Mouse (Mus musculus) mesoderm, embryonic 11.5 days (tissue): ENCODE measurements around the gene Dram1.
A peak's percentile ranks its signal among the peaks of the same experiment; 100 is the strongest.

ENCODE experiments used
- DNase-seq: peaks from one replicate; pipeline ENCODE4 v3.0.0-alpha.2; 2012; ENCODE audit warnings: low read depth, low spot score

Dram1 gene

DNA sequence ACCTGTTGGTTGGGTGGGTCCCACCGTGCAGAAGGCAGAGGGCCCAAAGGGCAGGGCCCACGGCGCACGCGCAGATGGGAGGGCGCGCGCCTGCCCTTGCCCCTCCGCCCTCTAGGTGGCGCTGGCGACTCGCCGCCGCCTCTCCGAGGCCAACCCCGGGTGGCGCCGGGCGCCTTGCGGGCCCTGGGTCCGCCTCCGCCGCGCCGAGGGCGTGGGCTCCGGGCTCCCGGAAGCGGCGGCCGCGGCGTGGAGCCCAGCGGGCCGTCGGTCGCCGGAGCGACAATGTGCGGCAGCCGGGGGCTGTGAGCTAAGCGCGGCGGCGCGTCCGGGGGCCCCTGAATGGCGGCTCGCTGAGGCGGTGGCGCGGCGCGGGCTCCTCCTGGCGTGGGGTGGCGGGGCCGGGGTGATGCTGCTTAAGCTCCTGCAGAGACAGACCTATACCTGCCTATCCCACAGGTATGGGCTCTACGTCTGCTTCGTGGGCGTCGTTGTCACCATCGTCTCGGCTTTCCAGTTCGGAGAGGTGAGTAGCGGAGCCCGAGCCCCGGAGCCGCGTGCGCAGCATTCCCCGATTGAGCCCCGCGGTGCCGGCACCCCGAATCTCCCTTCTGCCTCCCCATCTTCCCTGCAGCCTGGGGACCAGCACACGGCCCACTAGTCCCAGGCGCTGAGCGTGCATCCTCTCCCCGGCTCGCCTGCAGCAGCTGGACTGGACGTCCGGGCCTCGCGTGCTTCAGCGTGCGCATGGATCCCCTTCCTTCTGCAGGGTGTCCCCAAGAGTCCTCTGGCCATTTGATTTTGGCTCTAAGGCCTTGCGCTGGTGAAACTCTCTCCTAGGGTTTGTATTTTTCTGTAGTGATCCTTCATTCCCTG is at the start of gene Dram1, which contains the start of gene Gnptab:
TSS of gene Dram1 (minus strand) at position 68 of the 873 bp plus-strand sequence.
TSS of gene Gnptab (plus strand) at position 120 of the 873 bp plus-strand sequence.
- peak; percentile 87 for DNase-seq

DNA sequence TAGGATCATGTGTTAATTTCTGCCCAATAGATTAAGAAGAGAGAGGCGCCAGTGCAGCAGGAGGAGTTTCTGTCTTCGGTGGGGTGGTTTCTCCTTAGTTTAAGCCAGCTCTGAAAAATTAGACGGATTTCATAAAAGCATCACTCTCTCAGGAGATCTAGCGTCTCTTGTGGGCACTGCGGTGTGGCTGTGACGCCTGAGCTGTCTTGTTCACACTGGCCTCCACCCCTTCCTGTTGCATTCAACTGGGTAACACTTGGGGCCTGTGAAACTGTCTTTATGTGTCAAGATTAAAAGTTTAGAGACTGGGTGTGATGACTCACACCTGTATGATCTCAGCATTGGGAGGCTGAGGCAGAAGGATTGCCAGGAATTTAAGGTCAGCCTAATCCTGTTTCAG is 49.1 kb upstream of the Dram1 start:
- no peak for DNase-seq

DNA sequence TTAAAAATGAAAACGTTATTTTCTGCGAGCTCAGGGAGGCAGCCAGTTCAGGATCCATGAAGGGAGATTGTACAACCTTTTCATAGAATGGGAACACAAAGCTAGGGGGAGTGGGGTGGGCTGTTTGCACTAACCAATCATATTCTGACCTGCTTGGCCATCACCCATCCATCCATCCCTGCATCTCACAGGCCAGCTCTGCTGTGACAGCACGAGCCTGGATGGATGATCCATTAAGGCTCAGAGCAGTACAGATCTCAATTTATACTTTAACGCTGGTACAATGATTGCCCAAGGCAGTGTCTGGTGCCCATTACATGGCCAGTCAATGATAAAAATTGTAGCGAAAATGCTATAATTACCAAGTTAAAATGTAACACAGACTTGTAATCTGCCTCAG is 48.0 kb upstream of the Dram1 start:
- DNase-seq, result no peak

DNA sequence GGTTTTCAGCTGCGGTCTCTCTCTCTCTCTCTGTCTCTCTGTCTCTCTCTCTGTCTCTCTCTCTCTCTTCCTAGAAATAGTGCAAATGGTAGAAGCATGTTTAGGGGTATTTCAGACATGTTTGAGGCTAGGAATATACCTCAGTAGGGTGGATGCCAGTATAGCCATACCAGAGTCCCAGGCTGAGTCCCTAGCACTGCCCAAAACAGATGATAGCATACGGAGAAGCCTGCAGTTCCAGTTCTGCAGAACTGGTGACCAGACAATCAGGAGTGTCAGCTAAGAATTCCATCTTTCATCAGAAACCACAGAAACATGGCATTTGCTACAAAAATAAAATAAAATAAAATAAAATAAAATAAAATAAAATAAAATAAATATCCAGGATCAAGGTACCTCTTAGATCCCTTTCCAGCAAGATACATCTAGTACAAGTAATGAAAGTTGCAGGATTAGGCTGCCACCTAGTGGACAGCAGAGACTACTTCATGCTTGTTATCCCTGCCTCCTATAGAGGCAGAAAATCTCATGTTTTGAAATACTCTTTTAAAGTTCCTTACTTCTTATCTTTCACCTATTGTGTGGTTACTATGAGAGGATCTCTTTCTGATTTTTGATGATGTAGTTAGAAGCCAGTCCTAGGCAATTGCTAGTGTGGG is 47.4 kb upstream of the Dram1 start:
- peak; percentile 80 for DNase-seq

DNA sequence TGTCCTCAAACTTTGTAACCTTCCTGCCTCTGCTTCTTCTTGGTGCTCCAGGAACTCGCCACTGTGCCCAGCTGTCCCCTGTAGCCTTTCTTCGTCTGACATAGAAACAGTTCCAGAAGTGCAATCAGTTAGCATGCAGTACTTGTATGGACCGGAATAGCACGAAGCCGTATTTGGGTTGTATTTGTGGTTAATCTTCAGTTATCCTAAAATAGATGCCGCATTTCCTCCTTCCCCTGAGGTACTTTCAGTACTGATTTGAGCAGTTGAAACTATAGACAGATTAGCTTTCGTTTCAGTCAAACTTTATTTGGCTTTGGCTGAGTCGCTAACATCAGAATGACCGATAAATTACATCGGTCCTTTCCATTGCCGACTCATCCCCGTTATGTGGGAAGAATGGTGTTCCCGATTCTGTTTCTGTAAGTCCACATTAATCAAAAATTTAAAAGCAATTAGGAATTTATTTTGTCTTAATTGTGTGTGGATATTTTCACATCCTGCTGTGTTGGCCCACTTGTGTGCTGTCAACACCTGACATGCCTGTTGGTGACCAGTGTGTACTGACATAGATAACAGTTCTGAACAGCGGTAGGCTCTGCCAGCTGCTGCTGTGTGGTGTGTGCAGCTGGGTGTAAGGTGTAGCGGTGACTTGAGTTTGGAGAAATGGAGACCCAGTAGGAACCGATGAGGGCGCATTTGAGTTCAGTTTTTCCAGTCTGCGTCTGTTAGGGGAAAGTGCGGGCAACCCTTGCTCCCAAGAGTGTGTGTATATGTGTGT is 42.0 kb upstream of the Dram1 start:
- DNase-seq, result no peak

GRCm38 (mm10) chr10:88420141-88420541 is 41.3 kb upstream of the Dram1 start:
- peak; percentile 20 for DNase-seq

- DNase-seq, result no peak
These were observed 38.8 kb upstream of the Dram1 start for GRCm38 (mm10) chr10:88417686-88418085.

DNA sequence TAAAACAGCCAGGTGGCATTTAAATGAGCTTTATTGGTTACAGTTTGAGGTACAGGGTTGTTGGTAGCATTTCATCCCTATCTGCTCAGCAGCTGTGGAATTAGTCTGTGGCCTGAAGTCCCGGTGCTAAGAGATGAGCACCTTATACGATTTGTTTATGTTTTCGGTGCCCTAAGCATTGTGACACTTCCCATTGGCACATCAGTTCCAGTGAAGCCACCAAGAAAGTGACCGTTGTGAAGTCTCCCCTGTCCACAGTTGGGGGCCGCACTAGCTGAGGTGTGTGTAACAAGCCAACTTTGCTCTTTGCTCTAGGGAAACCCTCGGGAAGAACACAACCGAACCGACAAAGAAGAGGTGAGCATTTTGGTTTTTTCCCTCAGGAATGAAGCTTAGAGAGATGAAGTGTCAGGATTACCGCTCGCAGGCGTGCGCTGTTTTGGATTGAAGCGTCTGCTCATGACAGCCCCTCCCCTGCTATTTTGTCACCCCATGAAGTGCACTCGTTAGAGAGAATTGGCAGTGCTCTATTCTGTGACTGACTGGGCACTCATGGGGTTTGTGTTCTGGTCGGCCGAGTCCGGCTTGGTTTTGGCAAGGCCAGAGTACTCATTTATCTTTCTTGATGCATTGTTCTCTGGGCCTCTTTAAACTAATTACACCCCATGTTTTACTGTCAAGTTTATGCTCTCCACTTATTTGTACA is 33.6 kb upstream of the Dram1 start:
- no peak for DNase-seq

GRCm38 (mm10) chr10:88409751-88410150 is 30.9 kb upstream of the Dram1 start:
- DNase-seq, result no peak

GRCm38 (mm10) chr10:88407875-88408631 is 29.2 kb upstream of the Dram1 start:
- DNase-seq, result no peak

DNA sequence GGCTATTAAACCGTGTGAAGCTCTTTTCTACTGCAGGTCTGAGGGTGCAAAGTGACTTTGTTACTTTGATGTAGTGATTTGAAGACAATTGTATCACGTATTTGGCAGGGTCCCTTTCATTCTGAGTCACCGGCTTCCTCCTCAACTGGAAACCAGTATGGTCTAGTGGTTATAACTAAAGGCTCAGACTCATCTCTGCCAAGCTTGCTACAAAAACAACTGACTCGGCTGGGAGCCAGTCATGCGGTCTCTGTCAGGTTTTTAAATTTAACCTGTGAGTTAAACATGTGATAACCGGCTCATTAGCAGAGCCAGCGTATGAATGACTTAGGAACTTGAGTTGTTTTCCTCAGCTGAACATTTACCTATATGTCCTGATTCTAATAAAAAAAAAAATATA is 26.9 kb upstream of the Dram1 start:
- DNase-seq, result no peak

DNA sequence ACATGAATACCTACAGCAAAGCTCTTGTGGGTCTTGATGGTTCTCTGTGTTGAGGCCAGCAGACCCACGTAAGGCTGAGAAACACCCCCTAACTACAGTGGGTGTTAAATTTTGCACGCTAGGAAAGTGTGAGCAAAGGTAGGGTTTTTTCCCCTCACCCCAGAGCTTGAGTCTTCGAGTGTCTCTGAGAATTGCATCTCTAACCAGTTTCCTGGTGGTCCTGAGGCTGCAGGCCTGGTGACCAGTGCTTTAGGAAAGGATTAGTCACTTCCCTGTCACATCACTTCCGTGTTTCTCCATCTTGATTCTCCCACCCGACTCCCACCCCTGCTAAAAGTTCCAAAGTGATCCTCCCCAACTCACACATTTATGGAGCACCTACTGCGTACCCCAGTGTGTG is 25.3 kb upstream of the Dram1 start:
- DNase-seq, result no peak

- no peak for DNase-seq
These were observed 24.1 kb upstream of the Dram1 start for GRCm38 (mm10) chr10:88403021-88403420.

GRCm38 (mm10) chr10:88399271-88399670 is 20.4 kb upstream of the Dram1 start:
- DNase-seq, result no peak

- no peak for DNase-seq
These were observed 19.9 kb upstream of the Dram1 start for GRCm38 (mm10) chr10:88398668-88399243.

DNA sequence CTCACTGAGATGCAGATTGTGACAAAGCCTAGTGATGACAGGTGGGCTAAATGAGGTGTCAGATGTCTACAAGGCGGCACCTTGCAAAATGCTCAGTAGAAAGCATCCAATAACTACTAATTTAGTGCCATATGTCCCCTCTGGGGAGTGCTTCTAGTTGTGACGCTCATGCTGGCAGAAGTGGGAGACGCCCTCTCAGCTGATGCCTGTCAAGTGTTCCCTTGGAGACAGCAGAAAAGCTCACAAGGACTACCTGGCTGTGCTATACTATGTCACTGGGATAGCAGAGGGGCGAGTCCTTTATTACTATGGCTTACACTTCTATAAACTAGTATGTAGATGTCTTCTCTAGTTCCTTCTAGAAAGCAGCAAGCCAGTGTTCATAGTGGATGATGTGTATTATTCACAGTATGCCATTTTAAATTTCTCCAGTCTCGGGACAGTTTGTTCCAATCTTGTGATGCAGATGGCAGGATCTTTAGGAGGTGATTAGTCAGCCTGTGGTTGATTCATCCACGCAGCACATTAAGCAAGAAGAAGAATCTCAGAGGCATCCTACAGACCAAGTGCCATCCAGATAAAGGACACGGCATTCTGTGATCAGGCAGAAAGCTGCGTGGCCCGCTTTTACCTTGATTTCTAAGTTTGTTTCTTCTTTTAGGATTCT is 13.4 kb upstream of the Dram1 start:
- no peak for DNase-seq

GRCm38 (mm10) chr10:88391495-88391894 is 12.6 kb upstream of the Dram1 start:
- DNase-seq, result no peak

GRCm38 (mm10) chr10:88390096-88390790 is 11.4 kb upstream of the Dram1 start:
- DNase-seq, result peak; percentile 48

GRCm38 (mm10) chr10:88389576-88389975 is 10.7 kb upstream of the Dram1 start:
- no peak for DNase-seq
